Mouse (Mus musculus) olfactory bulb, adult 2 months (tissue): Measurements from ENCODE around the gene Swap70.

Experiments used
- CTCF ChIP-seq: fragments of 200-500 bp; IDR thresholded peaks from 2 replicates; pipeline ENCODE4 v1.5.1; 2012; ENCODE audit warnings: low read depth, mild to moderate bottlenecking, low read length, moderate library complexity; ENCODE audit not compliant: insufficient read depth
- POLR2A ChIP-seq: fragments of 200-500 bp; IDR thresholded peaks from 2 replicates; pipeline ENCODE4 v1.6.1; 2012; ENCODE audit warnings: mild to moderate bottlenecking, low read depth, low read length, moderate library complexity; ENCODE audit not compliant: insufficient read depth

GRCm38 (mm10) chr7:110287476-110288071 lies 66.1 kb downstream of the Swap70 start:
- TF ChIP-seq CTCF (no peak), POLR2A (no peak)
